Mouse (Mus musculus): ENCODE data around the gene Rrp7a. TPM values are rescaled to one million over a fixed set of nuclear protein-coding genes. Genes with fewer than 3 reads are reported as not detected.

Gene Rrp7a
- polyA plus RNA-seq (2015; fragmentation: Nextera tagmentation; extraction: Ambion mirVana) = 72.4 and 72.9 TPM in 2 replicates

DNA sequence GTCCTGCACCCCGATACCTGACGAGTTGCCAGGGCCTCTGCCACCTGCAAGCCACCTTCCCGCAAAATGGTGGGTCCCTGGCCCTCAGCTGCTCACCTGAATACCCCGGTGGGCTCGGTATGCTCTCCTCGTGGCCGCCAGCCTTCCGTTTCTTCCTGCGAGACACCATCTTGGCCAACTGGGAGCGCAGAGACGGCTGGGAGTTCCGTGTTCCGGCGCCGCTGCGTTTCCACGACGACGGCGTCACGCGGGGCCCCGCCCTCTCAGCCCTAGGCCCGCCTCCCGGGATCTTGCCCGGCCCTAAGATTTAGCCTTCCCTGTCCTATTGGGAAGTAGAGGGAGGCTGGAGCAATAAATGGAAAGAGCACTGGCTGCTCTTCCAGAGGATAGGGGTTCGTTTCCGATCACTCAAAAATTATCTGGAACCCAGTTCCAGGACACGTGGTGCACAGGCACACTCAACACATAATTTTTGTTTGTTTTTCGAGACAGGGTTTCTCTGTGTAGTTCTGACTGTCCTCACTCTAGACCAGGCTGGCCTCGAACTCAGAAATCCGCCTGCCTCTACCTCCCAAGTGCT, at the start of gene Rrp7a:
TSS of gene Rrp7a (minus strand) at position 236 of the 580 bp plus-strand sequence.
- 9% methylated on average over 32 of the region's 32 CpGs for WGBS
- Histone ChIP-seq H3K27ac (replicated peaks) (peak within 1 kb of the TSS; percentile 92), H3K9ac (replicated peaks) (peak within 1 kb of the TSS; percentile 69), H3K36me3 (peaks cover 40% of the 10 kb centered on the region), H3K4me2 (replicated peaks) (peak within 1 kb of the TSS; percentile 59), H3K9me3 (no peaks in the 10 kb centered on the region), H3K4me3 (peak within 1 kb of the TSS; percentile 95), H3K27me3 (no peaks in the 10 kb centered on the region), H3K4me1 (peaks cover 27% of the 10 kb centered on the region)
- ATAC-seq (replicated peaks) = peak; percentile 90

DNA sequence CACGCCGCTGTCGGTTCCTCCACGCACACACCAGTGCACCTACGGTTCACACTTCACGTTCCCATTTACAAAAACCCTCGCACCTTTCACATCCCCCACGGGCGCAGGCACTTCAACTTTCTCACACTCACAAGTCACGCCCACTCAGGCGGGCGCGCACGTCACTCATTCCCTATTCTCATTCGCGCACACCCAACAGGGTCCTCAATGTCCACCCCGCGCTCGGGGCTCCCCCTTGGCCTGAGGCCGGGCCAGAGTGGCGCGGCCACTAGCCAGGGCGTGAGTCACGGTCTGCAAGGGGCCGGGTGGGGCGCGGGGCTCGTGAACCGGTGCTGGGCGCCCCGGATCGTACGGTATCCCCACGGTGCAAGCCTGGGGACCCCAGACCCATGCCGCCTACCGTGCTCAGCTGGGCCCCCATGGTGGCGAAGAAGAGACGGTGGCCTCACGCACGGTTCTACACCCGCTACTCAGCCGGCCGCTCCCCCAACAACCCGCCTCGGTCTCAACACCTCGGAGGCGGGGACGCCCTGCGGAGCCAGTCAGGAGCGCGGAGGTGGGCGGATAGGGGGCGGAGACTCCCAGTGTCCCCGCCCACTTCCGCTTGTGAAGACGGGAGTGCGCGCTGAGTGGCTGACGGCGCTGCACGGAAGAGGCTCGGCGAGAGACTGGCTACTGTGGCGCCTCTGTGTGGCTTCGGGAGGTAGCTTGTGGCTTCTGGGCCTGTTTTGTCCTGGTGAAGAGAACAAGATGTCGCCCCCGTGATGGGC, 49.3 kb upstream of the Rrp7a start:
- Histone ChIP-seq H3K4me2 (replicated peaks) (peak overlapping the region; percentile 83), H3K4me1 (peaks cover 24% of the 10 kb centered on the region), H3K9me3 (no peaks in the 10 kb centered on the region), H3K4me3 (peak overlapping the region; percentile 81), H3K27me3 (no peaks in the 10 kb centered on the region), H3K9ac (replicated peaks) (peak overlapping the region; percentile 82), H3K27ac (replicated peaks) (peak overlapping the region; percentile 84), H3K36me3 (no peaks in the 10 kb centered on the region)
- WGBS = 2% methylated on average over 67 of the region's 67 CpGs
- ATAC-seq (replicated peaks) = peak; percentile 99

DNA sequence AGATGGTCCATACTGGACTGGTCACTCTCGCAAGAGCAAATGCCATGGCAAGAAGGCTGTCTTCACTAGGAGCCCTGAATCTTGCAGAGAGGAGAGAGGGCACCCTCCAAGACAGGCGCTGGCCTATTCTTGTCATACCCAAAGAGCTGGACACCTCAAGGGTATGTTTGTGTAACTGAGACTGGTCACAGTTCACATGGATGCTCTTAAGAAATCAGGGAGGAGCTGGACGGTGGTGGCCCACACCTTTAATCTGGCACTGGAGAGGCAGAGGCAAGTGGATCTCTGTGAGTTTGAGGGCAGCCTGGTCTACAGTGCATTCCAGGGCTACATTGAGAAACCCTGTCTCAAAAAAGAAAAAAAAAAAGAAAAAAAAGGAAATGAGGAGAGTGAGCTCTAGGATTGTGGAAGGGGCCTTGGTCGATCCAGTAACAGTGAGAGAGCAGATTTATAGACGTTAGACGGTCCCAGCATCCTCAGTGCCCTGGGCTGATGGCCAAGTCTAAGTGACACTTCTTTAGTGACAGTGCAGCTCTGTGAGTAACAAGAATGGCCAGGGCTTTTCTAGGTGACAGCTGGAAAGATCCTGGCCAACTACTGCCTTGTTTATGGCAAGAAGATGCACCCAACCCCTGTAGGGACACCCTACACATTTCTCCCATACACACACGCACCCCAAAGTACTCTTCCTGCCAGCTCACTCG, 48.5 kb upstream of the Rrp7a start:
- Histone ChIP-seq H3K9ac (replicated peaks) (peak overlapping the region; percentile 82; the same call in 1 of the 2 replicates), H3K9me3 (no peaks in the 10 kb centered on the region), H3K4me1 (peaks cover 24% of the 10 kb centered on the region), H3K27ac (replicated peaks) (no peak overlapping the region), H3K4me3 (peak overlapping the region; percentile 81), H3K4me2 (replicated peaks) (peak overlapping the region; percentile 83), H3K27me3 (no peaks in the 10 kb centered on the region), H3K36me3 (no peaks in the 10 kb centered on the region)
- WGBS = 42% methylated on average over 8 of the region's 8 CpGs
- no peak for ATAC-seq (replicated peaks)

DNA sequence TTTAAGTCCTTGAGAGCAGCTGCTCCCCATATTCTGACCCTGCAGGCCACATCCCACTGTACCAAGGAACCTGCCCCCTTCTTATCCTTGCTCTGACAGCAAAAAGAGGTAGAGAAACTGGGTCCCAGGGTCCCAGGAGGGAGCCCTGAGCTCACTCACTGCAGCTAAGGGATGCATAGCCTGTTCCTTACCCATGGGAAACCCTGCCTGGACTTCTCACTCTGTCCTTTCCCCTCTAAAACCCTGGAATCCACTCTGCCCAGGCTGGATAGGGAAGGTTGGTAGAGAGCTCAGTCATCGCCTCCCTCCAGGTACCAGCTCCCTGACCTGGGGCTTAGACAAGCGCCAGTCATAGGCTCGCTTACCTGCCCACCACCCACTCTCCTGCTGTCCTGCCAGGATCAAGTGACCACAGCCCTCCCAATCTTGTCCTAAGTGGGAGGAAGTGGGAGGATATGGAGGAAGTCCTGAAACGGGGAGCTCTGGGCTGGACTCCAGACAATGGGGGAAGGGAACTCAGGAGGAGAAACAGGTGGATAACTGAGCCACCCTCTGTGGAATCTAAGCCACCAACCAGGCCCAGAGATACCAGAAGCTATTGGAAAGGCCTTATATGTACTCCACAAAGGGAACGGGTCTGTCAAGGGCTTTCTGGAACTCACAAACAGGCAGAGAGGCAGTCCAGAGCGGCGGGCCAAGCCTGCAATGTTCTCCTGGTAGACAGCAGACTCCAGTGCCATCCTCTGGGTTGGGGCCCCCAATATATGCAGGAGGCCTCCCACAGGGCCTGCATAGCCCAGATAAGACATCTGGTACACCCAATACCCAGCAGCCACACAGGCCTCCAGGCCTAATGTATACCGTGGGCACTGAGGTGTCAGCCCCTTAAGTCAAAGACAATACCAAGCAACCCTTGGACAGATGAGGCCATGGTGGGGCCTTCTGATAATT, 47.4 kb upstream of the Rrp7a start:
- peaks cover 24% of the 10 kb centered on the region for H3K4me1 ChIP-seq
- WGBS = 88% methylated on average over 8 of the region's 8 CpGs
- no peaks in the 10 kb centered on the region for H3K27me3 ChIP-seq
- no peak overlapping the region for H3K27ac ChIP-seq (replicated peaks)
- no peak overlapping the region for H3K4me3 ChIP-seq
- H3K9ac ChIP-seq (replicated peaks) = no peak overlapping the region
- no peak overlapping the region for H3K4me2 ChIP-seq (replicated peaks)
- no peak for ATAC-seq (replicated peaks)
- no peaks in the 10 kb centered on the region for H3K36me3 ChIP-seq
- no peaks in the 10 kb centered on the region for H3K9me3 ChIP-seq

DNA sequence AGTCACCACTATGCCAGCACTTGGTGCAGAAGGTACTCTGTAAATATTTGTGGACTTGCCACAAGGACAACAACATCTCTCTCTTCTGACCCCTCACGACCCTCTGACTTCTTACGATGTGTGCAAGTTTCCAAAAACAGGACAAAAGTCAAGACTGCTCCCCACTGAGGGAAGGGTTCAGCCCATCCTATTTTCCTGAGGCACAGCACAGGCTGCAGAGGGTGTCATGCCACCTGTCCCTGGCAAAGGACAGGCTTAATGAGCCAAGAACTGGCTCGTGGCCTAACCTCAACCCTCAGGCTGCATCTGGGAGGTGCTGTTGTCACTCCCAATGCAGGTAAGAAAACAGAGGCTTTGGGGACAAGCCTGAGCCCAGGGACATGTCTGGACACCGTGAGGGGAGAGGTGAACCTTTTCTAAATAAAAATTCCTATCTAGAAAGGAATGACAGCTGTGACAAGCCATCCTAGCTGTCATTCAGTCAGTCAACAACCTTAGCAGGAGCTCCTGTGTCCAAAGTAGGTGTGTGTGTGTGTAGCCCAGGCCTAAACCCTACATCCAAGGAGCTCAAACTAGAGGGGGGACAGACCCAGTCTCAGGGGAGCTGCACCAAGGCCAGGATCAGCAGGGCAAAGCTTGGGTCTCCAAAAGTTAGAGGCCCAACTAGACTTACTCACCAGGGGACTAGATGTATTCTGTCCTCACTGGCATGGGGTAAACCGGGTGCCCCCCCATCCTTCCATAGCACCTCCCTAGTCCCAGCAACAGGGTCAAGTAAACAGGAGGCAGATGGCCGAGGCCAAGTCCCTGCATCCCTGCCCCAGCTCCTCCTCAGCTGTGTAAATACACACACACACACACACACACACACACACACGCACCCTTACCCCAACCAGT, 46.5 kb upstream of the Rrp7a start:
- no peaks in the 10 kb centered on the region for H3K27me3 ChIP-seq
- no peak overlapping the region for H3K4me2 ChIP-seq (replicated peaks)
- no peaks in the 10 kb centered on the region for H3K36me3 ChIP-seq
- no peak overlapping the region for H3K4me3 ChIP-seq
- no peak for ATAC-seq (replicated peaks)
- 83% methylated on average over 7 of the region's 7 CpGs for WGBS
- no peaks in the 10 kb centered on the region for H3K9me3 ChIP-seq
- peaks cover 24% of the 10 kb centered on the region for H3K4me1 ChIP-seq
- no peak overlapping the region for H3K9ac ChIP-seq (replicated peaks)
- H3K27ac ChIP-seq (replicated peaks) = no peak overlapping the region

DNA sequence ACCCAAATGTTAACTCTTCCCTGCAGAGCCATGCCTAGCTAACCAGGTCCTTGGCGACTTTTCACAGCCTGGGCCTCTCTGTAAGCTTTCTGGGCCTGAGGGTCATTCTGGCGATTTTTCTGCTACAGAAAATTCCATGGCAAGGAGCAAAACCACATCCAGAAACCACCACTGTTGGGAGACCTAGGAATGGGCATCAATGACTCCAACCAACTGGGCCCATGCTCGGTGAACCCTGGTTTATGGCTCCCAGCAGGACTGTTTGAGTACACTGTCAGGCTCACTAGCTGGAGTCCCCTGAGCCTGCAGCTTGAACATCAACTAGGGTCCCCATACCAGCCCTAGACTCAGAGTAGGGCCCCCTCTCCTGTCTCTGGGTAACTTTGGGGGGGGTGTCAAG, 45.7 kb upstream of the Rrp7a start:
- Histone ChIP-seq H3K36me3 (no peaks in the 10 kb centered on the region), H3K27me3 (no peaks in the 10 kb centered on the region), H3K4me3 (no peak overlapping the region), H3K9ac (replicated peaks) (no peak overlapping the region), H3K9me3 (no peaks in the 10 kb centered on the region), H3K27ac (replicated peaks) (no peak overlapping the region), H3K4me2 (replicated peaks) (no peak overlapping the region), H3K4me1 (peaks cover 24% of the 10 kb centered on the region)
- WGBS = 94% methylated on average over 3 of the region's 3 CpGs
- no peak for ATAC-seq (replicated peaks)

DNA sequence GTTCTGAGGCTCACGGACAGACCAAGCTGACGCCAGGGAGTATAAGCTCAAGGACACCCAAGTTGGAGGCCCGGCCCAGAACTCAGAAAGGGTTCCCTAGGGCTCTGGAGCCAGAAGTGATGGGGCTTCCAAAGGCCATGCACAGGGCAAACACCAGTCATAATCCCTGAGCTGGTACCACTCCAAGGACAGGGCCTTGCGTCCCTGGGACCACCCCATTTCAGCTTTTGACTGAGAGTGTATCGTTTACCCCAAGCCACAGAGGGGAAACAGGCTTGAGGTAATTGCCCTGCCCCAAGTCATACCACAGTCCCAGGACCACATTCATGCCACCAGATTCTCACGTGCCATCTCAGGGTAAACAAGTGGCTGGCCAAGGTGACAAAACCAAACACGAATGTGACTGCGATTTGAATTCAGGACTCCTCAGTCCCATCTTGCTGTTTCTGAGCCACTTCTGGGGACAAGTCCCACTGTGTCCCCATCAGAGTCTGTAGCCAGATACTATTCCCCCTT, 45.0 kb upstream of the Rrp7a start:
- no peak overlapping the region for H3K4me3 ChIP-seq
- H3K9ac ChIP-seq (replicated peaks) = no peak overlapping the region

DNA sequence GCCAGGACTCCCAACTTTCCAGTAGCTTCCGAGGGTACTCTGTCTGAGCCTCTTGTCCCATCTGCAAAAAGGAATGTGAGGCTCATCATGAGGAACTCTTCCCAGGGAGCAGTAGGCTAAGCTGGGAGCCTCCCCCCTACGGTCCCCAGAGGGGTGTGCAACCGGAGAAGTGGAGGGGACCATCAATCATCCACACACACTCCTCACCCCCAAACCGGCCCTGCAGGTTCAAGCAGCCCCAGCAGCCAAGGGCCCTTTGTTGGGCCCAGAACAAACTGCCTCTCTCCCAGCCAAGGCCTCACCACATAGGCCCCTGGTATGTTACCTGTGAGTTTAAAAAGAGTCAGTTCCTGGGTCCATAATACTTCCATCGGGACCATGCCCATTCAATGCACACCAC, 44.5 kb upstream of the Rrp7a start:
- Histone ChIP-seq H3K27me3 (no peaks in the 10 kb centered on the region), H3K9ac (replicated peaks) (no peak overlapping the region), H3K36me3 (no peaks in the 10 kb centered on the region), H3K9me3 (no peaks in the 10 kb centered on the region), H3K4me1 (peaks cover 16% of the 10 kb centered on the region), H3K4me2 (replicated peaks) (no peak overlapping the region), H3K27ac (replicated peaks) (no peak overlapping the region), H3K4me3 (no peak overlapping the region)
- 87% methylated on average over 5 of the region's 5 CpGs for WGBS
- ATAC-seq (replicated peaks) = no peak

More for the DNA sequence above, 45.0 kb upstream of the Rrp7a start:
- Histone ChIP-seq H3K27ac (replicated peaks) (no peak overlapping the region), H3K36me3 (no peaks in the 10 kb centered on the region), H3K4me1 (peaks cover 18% of the 10 kb centered on the region), H3K4me2 (replicated peaks) (no peak overlapping the region), H3K9me3 (no peaks in the 10 kb centered on the region), H3K27me3 (no peaks in the 10 kb centered on the region)
- no peak for ATAC-seq (replicated peaks)
- 93% methylated on average over 8 of the region's 8 CpGs for WGBS

DNA sequence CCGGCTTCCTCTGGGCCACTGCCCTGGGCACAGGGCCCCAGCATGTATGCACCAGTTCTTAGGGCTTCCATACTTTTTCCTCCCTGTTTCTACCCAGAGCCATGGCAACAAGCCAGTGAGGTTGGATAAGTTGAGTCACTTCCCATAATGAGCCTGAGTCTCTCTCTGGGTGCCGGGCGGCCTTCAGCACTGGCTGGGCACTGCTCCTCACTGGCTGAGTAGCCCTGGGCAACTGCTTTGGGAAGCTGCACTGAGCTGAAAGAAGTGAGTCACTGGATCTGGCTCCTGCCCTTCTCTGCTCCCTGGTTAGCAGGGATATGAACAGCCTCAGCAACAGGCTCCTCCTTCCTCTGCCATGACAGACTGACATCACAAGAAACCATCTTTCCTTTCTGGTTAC, 44.0 kb upstream of the Rrp7a start:
- ATAC-seq (replicated peaks) = no peak
- H3K36me3 ChIP-seq = no peaks in the 10 kb centered on the region
- 83% methylated on average over 3 of the region's 3 CpGs for WGBS

DNA sequence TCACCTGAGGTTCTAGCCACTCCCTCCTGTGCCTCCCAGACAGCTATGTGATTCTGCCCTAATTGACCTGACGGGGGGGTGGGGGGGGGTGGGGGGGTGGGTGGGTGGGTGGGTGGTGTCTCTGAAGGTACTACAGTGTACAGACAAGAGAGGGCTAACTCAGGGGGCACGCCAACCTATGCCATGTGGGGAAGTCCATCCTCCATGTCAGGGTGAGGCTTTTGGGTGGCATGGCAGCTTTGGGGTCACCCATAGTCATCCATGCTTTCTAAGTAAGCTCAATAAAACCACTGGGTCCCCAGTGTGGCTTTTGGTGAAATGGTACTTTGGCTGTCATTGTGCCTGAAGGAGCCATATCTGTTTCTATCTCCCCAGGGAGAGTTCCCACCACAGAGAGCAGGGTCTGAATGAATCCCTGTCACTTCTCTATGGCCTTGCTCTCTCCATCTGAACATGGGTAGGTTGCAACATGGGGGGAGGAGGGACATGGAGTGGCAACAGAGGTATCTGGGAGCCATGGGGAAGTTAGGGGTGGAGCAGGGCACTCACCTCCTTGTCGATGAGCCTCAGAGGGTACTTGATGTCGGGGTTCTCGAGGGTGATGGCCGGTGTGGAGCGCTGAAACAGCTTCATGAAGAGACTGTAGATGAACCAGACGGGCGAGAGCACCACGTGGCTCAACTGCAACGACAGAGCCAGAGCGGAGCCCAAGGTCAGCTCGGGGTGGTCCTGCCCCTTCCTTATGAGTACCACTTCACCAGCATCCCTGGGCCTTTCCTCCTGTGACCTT, 43.1 kb upstream of the Rrp7a start:
- Histone ChIP-seq H3K4me3 (no peak overlapping the region), H3K4me2 (replicated peaks) (no peak overlapping the region), H3K4me1 (peaks cover 7% of the 10 kb centered on the region; the same call in 1 of the 2 replicates), H3K9ac (replicated peaks) (no peak overlapping the region), H3K27ac (replicated peaks) (no peak overlapping the region), H3K36me3 (no peaks in the 10 kb centered on the region), H3K9me3 (no peaks in the 10 kb centered on the region), H3K27me3 (no peaks in the 10 kb centered on the region)
- 93% methylated on average over 13 of the region's 13 CpGs for WGBS
- ATAC-seq (replicated peaks) = no peak

More for the DNA sequence above, 44.0 kb upstream of the Rrp7a start:
- Histone ChIP-seq H3K4me1 (peaks cover 16% of the 10 kb centered on the region), H3K27me3 (no peaks in the 10 kb centered on the region), H3K4me2 (replicated peaks) (no peak overlapping the region), H3K9ac (replicated peaks) (no peak overlapping the region), H3K27ac (replicated peaks) (no peak overlapping the region), H3K9me3 (no peaks in the 10 kb centered on the region), H3K4me3 (no peak overlapping the region)
